Mouse (Mus musculus) thymus, postnatal 36 days (tissue): ENCODE measurements around the gene Hao2.

ENCODE experiments used
- DNase-seq, 2 experiments: peaks; one replicate each; pipeline ENCODE4 v3.0.0; 2022; ENCODE audit warnings: mixed read lengths in 2 of 2

Hao2 gene

GRCm38 (mm10) chr3:98893057-98893772 lies at the start of gene Hao2:
Hao2 (minus strand) TSS chr3:98893239.
- no peak for DNase-seq

- no peak for DNase-seq
These were observed 48.6 kb upstream of the Hao2 start for GRCm38 (mm10) chr3:98941601-98942000.

GRCm38 (mm10) chr3:98941066-98941551 lies 48.1 kb upstream of the Hao2 start:
- peak in 1 of 2 experiments; percentile 7 for DNase-seq

DNA sequence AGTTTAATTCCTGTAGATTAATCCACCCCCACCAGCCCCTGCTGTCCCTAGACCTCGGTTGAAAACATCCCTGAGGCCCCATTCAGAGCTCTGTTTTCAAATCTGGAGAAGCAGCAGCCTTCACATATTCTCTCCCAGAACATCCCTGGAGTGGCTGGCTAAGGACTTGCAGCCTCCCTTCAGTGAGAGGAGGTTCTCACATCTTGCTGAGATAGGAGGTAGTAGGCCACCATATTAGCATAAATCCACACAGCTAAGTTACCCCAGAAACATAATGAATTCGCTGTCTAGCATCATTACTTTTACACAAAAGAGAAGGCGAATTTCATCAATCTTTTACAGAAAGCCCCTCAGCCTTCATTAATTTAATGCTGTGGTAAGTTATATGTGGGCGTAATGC lies 47.2 kb upstream of the Hao2 start:
- DNase-seq, result no peak

- DNase-seq, result no peak
These were observed 43.4 kb upstream of the Hao2 start for GRCm38 (mm10) chr3:98936446-98936845.

GRCm38 (mm10) chr3:98934601-98935000 lies 41.6 kb upstream of the Hao2 start:
- DNase-seq, result no peak

DNA sequence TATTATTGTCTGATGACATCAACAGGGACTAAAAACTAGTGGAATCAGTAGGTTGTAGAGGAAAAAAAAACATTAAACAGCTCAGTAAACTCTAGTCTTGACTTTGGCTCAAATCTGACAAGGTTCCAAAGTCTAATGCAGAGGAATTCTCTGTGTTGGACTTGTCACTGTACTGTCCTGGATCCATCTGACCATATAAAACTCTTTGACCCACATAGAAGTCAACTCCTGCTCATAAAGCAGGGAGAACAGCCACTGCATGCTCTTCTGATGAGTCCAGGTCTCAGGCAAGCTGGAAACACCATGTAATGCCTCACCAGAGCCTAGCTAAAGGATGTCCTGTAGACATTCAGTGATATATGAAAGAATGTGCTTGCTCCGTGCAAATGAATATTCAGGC lies 41.0 kb upstream of the Hao2 start:
- no peak for DNase-seq

GRCm38 (mm10) chr3:98932421-98932820 lies 39.4 kb upstream of the Hao2 start:
- no peak for DNase-seq

DNA sequence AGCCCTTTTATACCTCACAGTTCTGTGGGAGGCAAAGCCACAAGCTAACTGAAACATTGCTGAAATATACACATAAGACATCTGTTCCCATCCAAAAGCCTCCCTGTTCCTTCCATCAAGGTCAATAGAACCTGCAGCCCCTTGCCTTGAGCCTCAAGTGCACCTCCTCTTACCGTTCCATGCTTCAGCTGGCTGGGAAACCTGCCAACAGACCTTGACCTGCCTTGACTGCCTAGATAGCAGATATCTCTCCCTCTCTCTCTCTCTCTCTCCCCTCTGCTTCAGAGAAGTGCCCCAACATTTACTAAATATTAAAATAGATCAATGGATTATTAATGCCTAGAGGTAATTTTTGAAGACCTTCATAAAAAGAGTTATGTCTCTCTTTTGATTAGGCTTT lies 38.8 kb upstream of the Hao2 start:
- no peak for DNase-seq

DNA sequence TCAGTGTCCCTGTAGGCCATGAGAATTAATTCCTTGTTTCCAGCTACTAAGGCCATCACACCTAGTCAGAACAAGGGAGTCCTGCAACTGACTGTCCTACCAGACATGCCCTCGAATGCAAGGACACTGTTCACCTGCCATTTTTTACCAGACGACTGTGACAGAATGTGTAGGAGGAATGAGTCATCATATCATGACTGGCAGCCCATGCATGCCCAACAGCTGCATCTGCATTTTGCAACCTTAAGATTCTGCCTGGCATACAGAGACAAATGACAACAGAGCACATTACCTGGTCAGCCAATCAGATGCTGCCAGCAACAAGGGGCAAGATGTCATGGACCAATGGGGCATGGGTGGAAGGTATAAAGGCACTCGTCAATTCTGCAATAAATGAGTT lies 27.4 kb upstream of the Hao2 start:
- DNase-seq, result no peak

- DNase-seq, result no peak
These were observed 24.2 kb upstream of the Hao2 start for GRCm38 (mm10) chr3:98917260-98917659.

DNA sequence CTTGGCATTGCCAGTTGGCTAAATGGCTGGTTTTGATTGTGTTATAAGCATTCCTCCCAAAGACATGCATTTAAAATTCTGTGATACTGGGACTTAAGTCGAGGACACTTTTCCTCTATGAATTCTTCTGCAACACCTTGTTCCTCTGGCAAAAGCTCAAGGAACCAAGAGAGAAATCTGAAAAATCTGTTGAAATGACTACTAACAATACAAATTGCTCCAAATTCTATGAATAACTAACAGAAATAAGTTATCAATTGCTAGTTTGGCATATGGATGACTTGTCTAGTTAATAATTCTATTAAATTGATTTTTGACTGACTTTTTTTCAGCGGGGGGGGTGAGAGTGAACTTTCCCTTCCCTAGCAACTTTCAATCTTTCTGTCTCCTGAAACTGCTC lies 23.8 kb upstream of the Hao2 start:
- no peak for DNase-seq

- DNase-seq, result peak; percentile 23 to 39
These were observed 22.6 kb upstream of the Hao2 start for GRCm38 (mm10) chr3:98915659-98916058.

DNA sequence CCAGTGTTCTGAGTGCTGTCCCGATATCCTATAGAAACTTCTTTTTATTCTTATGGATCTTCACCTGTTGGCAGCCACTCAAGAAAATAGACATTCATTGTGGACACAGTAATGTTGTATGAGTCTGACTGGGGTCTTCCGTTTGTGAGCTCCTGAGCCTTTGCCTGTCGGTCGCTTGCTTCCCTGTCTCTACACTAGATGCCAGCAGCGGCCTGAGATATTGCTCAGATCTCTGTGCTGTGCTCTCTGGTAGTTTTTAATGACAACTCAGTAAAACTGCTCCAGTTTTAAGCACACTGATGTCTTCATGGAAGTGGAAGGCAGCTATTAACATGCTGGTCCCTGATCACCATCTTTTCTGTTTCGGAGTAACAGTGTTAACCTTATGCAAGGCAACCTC lies 20.6 kb upstream of the Hao2 start:
- DNase-seq, result no peak

GRCm38 (mm10) chr3:98897606-98898005 lies 4.6 kb upstream of the Hao2 start:
- DNase-seq, result no peak

DNA sequence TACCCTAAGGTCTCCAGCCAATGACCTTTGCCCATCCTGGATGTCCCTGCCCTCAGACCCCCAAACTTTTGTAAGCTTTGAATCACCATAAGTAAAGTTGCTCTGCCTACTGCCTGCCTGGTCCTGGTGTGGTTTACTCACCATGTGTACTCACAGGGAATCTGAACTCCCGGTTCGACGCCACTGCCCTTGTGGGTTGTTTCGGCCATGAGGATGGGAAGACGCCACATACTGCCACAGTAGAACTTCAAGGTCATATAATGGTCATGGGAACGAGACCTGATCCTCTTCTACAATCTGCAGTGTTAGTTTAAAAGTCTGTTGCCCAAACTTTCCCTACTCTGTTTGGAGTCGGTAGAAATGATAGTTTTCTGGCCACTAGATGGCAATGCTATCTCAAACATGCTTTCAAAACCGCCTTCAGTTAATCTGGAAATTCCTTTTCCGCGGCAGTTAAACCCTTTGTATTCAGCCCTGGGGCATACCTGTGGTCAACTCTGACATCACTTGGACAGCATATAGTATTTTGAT lies 2.1 kb upstream of the Hao2 start:
- DNase-seq, result no peak

- no peak for DNase-seq
These were observed 2.6 kb downstream of the Hao2 start for GRCm38 (mm10) chr3:98890430-98890829.

- DNase-seq, result no peak
These were observed 4.8 kb downstream of the Hao2 start for GRCm38 (mm10) chr3:98888206-98888605.

DNA sequence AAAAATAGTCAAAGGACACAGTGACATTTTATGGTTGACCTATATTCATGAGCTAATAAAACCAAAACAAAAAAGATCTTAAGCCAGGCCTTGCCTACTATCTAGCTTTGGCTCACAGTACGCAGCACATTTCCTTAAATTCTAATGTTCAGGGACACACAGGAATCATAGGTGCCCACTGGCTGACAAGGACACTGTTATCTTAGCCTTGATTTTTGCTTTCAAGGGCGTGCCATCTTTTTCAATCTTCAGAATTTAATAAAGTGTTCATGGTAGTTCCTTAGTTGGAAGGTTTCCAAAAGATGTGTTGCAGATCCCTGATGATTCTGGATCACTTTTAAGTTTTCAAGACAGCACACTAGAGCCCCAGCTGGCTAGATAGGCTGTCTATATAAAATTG lies 12.2 kb downstream of the Hao2 start:
- DNase-seq, result no peak

DNA sequence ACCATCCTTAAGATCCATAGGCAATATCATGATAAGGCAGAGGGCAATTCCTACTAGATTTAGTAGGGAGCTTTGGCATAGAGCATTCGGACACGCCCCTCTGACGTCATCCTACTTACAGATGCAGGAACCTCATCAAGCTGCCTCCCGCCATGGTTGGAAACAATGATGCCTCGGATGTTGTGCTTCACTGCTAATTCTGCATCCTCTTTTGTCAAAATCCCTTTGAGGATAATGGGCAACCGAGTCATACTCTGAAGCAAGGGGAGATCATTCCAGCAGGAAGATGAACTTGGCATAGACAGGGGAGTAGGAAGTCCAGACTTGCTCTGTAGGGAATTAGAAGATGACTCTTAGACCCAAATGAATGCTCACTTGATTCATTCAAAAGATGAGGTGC lies 12.8 kb downstream of the Hao2 start:
- no peak for DNase-seq

DNA sequence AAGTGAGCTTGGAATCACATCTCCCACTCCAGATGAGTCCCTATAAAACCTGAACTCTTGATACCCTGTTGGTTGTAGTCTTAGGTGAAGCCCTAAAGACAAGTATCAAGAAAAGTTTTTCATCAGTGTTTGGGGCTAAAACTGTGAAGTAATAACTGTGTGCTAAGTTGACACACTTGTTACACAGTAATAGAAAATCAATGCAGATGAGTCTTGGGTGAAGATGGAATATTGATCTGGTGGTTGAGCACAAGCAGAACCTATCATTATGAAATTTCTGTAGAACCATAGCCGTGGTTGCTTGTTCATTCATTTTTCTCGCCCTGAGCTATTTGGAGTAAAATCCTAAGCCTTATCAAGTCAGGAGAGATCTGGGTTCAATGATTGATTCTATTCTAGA lies 24.8 kb downstream of the Hao2 start:
- no peak for DNase-seq

- DNase-seq, result no peak
These were observed 30.2 kb downstream of the Hao2 start for GRCm38 (mm10) chr3:98862800-98863199.

DNA sequence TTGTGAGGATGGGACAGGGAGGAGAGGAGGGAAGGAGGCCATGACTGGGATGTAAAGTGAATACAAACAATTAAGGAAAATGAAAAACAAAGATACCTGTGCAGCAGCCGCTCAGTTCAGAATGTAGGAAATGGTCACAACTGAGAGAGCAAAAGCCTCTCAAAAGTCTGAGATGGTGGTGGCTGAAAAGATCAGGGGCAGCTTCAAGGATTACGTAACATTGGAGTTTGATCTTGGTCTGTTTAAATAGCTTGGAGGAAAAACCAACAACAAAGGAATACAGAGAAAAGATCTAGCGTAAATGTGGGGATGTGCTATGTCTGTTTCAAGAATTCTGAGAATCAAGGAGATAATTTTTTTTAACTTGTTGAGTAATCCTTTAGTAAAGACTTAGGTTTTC lies 33.5 kb downstream of the Hao2 start, which contains the start of gene Hsd3b1:
Gene Hsd3b1, minus strand, starts transcription at position 219 of the 400 bp plus-strand sequence.
- no peak for DNase-seq

DNA sequence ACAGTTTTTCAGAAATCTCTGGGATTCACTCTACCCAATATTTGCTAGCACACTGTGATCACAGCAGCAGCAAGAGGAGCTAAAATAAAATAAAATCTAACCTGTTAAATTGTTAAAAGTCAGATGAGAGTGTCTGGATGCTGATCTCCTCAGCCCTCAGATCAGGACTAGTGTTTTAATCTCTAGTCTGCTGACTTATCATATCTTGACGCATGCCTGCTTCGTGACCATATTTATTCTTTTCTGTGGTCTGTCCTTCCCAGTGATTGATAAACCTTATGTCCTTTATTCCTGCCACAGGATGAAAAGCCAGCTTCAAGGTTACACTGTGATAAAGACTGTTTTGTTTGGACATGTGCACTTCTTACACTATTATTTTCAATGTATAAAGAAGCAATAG lies 35.0 kb downstream of the Hao2 start:
- DNase-seq, result no peak

DNA sequence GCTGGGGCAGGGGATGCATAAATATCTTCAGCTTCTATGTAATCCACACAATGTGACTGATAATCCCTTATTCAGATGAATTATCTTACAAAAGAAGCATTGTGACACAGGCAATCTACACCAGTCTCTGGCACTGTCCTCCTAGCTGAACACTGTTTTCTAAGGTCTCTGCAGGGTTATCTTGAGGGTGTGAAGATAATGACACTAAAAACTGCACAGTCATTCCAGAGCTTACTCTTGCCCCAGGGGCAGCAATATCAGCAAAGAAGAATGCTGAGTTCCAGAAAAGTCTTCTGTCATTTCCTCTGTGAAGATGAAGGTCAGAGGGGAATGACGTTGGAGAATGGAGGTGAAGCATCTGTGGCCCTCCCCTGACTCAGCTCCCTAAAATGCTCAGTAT lies 36.1 kb downstream of the Hao2 start:
- DNase-seq, result no peak
